Mouse (Mus musculus) heart, adult 2 months (tissue): ENCODE results near the gene Krtap4-9. TPM values are rescaled to one million over a fixed set of nuclear protein-coding genes. Genes with fewer than 3 reads are reported as not detected.
"Not testable (repeated sequence)": the region's sequence is repeated elsewhere in the genome, so short reads cannot be mapped to it uniquely, and the experiment has no call there.

ENCODE experiments used
- DNase-seq, 2 experiments: peaks; one replicate each; pipeline ENCODE4 v3.0.0; 2021
- H3K27ac ChIP-seq: fragments of 200-600 bp; 2 replicates; pipeline ENCODE4 v1.8.1; 2022
- H3K27me3 ChIP-seq: fragments of 200-500 bp; 2 replicates; pipeline ENCODE4 v1.6.1; 2012; ENCODE audit warnings: mild to moderate bottlenecking, low read length, inconsistent platforms, mixed read lengths; ENCODE audit not compliant: control insufficient read depth, insufficient read depth
- H3K36me3 ChIP-seq: fragments of 200-500 bp; 2 replicates; pipeline ENCODE4 v1.6.1; 2012; ENCODE audit warnings: low read length, inconsistent platforms; ENCODE audit not compliant: control insufficient read depth, insufficient read depth
- H3K4me1 ChIP-seq: fragments of 200-500 bp; 2 replicates; pipeline ENCODE4 v1.6.1; 2011; ENCODE audit warnings: low read length; ENCODE audit not compliant: control insufficient read depth, insufficient read depth
- H3K4me3 ChIP-seq: fragments of 200-600 bp; 2 replicates; pipeline ENCODE4 v1.8.1; 2022
- H3K79me2 ChIP-seq: fragments of 200-500 bp; replicated peaks from 2 replicates; pipeline ENCODE4 v1.6.1; 2012; ENCODE audit warnings: mild to moderate bottlenecking, inconsistent platforms, low read length, moderate library complexity, mixed read lengths; ENCODE audit not compliant: control insufficient read depth, insufficient read depth
- H3K9ac ChIP-seq: fragments of 200-500 bp; 2 replicates; pipeline ENCODE4 v1.6.1; 2012; ENCODE audit warnings: low read depth, mild to moderate bottlenecking, control low read depth, inconsistent platforms, low read length, mixed read lengths
- CTCF ChIP-seq: fragments of 200-600 bp; IDR thresholded peaks from 2 replicates; pipeline ENCODE4 v1.8.1; 2022; ENCODE audit warnings: antibody characterized with exemption, mild to moderate bottlenecking, moderate library complexity
- EP300 ChIP-seq: fragments of 200-500 bp; IDR thresholded peaks from 2 replicates; pipeline ENCODE4 v1.6.1; 2011; ENCODE audit warnings: low read depth, low read length, control low read depth; ENCODE audit not compliant: insufficient read depth
- POLR2A ChIP-seq: fragments of 200-500 bp; IDR thresholded peaks from 2 replicates; pipeline ENCODE4 v1.6.1; 2011; ENCODE audit warnings: mild to moderate bottlenecking, low read depth, low read length, control low read depth; ENCODE audit not compliant: insufficient read depth
- WGBS: fragments of 180-500 bp; shearing (Covaris S2); methylation state at CpG from one replicate; pipeline ENCODE4 v1.1.7; 2018; 5-methylcytosine and 5-hydroxymethylcytosine counted together
- intact Hi-C: fragments of 180-260 bp; cut with DNase I; formaldehyde crosslinking; loops from one replicate; pipeline ENCODE4 v1.15.1; 2025
- polyA plus RNA-seq: library from polyadenylated mRNA; depleted of rRNA; stranded (reverse); fragments of >200 nt; gene quantifications from 2 replicates; pipeline ENCODE4 v1.2.3, GENCODE M21; 2012; rRNA removed
- total RNA-seq, 2 experiments: library from RNA; stranded (reverse); gene quantifications; 2 replicates each; pipeline ENCODE4 v1.2.3; 2021

Gene Krtap4-9
- total and polyA plus RNA-seq, 3 experiments = not detected

DNA sequence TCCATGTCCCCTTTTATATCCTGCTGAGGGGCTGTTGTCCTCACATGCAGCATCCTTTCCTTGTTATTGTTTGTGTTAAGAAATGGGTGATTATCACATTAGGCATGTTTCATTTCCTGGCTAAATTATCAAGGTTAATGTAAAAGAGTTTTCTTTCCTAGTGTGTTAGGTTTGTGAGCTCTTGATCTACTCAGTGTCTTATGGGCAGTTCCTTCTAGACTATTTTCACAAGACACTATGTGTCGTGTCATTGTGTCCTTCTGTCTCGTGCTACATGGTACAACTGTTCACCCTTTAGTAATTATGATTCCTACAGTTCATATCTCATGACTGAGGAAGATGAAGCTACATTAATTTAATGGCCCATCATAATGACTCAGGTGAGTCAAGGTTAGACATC is 8.4 kb downstream of the Krtap4-9 start, which contains the start of gene Gm11596:
Gene Gm11596, minus strand, starts transcription at position 101 of the 400 bp plus-strand sequence.
- no peak for DNase-seq
- no peak for TF ChIP-seq CTCF
- TF ChIP-seq EP300 = no peak
- TF ChIP-seq POLR2A = no peak
- no peaks in the 10 kb centered on the region for H3K4me1 ChIP-seq
- no peaks in the 10 kb centered on the region for H3K27me3 ChIP-seq
- intact Hi-C loops = no loop called here
- no peak within 1 kb of the TSS for H3K4me3 ChIP-seq
- H3K9ac ChIP-seq = no peak within 1 kb of the TSS
- no peaks in the 10 kb centered on the region for H3K79me2 ChIP-seq
- 72% methylated on average over 2 of the region's 2 CpGs for WGBS
- no peaks in the 10 kb centered on the region for H3K36me3 ChIP-seq
- no peak within 1 kb of the TSS for H3K27ac ChIP-seq

DNA sequence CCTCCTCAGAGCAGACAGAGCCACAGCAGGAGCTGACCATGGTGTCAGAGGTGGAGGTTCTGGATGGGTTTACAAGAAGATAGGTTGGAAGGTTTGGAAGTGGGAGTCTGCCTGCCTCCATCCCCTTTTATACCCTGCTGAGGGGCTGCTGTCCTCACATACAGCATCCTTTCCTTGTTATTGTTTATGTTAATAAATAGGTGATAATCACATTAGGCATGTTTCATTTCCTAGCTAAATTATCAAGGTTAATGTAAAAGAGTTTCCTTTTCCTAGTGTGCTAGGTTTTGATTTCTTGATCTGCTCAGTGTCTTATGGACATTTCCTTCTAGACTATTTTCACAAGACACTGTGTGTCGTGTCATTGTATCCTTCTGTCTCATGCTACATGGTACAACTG is 13.8 kb downstream of the Krtap4-9 start, which contains the start of gene Gm11569:
Gene Gm11569, minus strand, starts transcription at position 101 of the 400 bp plus-strand sequence.
- no CpG with 5 or more reads among the region's 1 CpGs for WGBS
- intact Hi-C loops, H3K4me1 ChIP-seq: not testable (repeated sequence)

DNA sequence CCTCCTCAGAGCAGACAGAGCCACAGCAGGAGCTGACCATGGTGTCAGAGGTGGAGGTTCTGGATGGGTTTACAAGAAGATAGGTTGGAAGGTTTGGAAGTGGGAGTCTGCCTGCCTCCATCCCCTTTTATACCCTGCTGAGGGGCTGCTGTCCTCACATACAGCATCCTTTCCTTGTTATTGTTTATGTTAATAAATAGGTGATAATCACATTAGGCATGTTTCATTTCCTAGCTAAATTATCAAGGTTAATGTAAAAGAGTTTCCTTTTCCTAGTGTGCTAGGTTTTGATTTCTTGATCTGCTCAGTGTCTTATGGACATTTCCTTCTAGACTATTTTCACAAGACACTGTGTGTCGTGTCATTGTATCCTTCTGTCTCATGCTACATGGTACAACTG is 19.3 kb downstream of the Krtap4-9 start, which contains the start of gene Gm11554:
Gene Gm11554, minus strand, starts transcription at position 101 of the 400 bp plus-strand sequence.
- H3K79me2 ChIP-seq, DNase-seq, H3K9ac ChIP-seq, H3K4me3 ChIP-seq, H3K27ac ChIP-seq, H3K36me3 ChIP-seq, H3K4me1 ChIP-seq, H3K27me3 ChIP-seq, intact Hi-C loops: not testable (repeated sequence)
- no CpG with 5 or more reads among the region's 1 CpGs for WGBS

More for the DNA sequence above, 13.8 kb downstream of the Krtap4-9 start, which contains the start of gene Gm11569:
- not testable (repeated sequence) for H3K36me3 ChIP-seq, H3K27ac ChIP-seq, H3K27me3 ChIP-seq, DNase-seq, H3K79me2 ChIP-seq, H3K4me3 ChIP-seq, H3K9ac ChIP-seq

DNA sequence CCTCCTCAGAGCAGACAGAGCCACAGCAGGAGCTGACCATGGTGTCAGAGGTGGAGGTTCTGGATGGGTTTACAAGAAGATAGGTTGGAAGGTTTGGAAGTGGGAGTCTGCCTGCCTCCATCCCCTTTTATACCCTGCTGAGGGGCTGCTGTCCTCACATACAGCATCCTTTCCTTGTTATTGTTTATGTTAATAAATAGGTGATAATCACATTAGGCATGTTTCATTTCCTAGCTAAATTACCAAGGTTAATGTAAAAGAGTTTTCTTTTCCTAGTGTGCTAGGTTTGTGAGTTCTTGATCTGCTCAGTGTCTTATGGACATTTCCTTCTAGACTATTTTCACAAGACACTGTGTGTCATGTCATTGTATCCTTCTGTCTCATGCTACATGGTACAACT is 24.8 kb downstream of the Krtap4-9 start, which contains the start of gene Krtap4-13:
Gene Krtap4-13, minus strand, starts transcription at position 101 of the 400 bp plus-strand sequence.
- H3K79me2 ChIP-seq, intact Hi-C loops, DNase-seq, H3K4me1 ChIP-seq, H3K9ac ChIP-seq, H3K27me3 ChIP-seq, H3K4me3 ChIP-seq, H3K27ac ChIP-seq, H3K36me3 ChIP-seq: not testable (repeated sequence)

DNA sequence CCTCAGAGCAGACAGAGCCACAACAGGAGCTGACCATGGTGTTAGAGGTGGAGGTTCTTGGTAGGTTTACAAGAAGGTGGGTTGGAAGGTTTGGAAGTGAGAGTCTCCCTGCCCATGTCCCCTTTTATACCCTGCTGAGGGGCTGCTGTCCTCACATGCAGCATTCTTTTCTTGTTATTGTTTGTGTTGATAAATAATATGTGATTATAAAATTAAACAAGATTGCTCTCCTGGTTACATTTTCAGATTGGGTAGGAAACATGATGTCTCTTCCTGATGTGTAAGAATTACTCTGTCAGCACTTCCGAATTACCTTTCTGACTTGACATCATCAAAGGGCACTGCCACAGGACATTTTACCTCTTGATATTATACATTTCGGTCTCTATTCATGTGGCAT is 30.6 kb downstream of the Krtap4-9 start, which contains the start of gene Gm11564:
Gene Gm11564, minus strand, starts transcription at position 101 of the 400 bp plus-strand sequence.
- H3K4me3 ChIP-seq, H3K79me2 ChIP-seq, H3K27me3 ChIP-seq, H3K4me1 ChIP-seq, DNase-seq, H3K36me3 ChIP-seq, intact Hi-C loops, H3K27ac ChIP-seq, H3K9ac ChIP-seq: not testable (repeated sequence)
- 69% methylated on average over 2 of the region's 2 CpGs for WGBS

Other genes with a start within 250 kb of the Krtap4-9 start
Only the 30 nearest of the 43 such genes appear.
- not detected for gene Krtap9-3, start 187.1 kb upstream of the Krtap4-9 start, total RNA-seq
- not detected in 2 replicates for gene Krtap9-3, start 187.1 kb upstream of the Krtap4-9 start, polyA plus RNA-seq
- not detected for gene Gm11938, start 181.9 kb upstream of the Krtap4-9 start, total RNA-seq
- not detected in 2 replicates for gene Gm11938, start 181.9 kb upstream of the Krtap4-9 start, polyA plus RNA-seq
- gene Gm11937, start 175.0 kb upstream of the Krtap4-9 start, total RNA-seq = not detected
- gene Gm11937, start 175.0 kb upstream of the Krtap4-9 start, polyA plus RNA-seq = not detected in 2 replicates
- not detected for gene Krtap2-4, start 170.4 kb upstream of the Krtap4-9 start, total RNA-seq
- not detected in 2 replicates for gene Krtap2-4, start 170.4 kb upstream of the Krtap4-9 start, polyA plus RNA-seq
- gene Gm11562, start 164.8 kb upstream of the Krtap4-9 start, total RNA-seq = not detected
- not detected in 2 replicates for gene Gm11562, start 164.8 kb upstream of the Krtap4-9 start, polyA plus RNA-seq
- not detected for gene Krtap4-1, start 157.0 kb upstream of the Krtap4-9 start, total RNA-seq
- gene Krtap4-1, start 157.0 kb upstream of the Krtap4-9 start, polyA plus RNA-seq = not detected in 2 replicates
- gene Krtap4-2, start 150.1 kb upstream of the Krtap4-9 start, total RNA-seq = not detected
- gene Krtap4-2, start 150.1 kb upstream of the Krtap4-9 start, polyA plus RNA-seq = not detected in 2 replicates
- not detected for gene Krtap4-7, start 141.1 kb upstream of the Krtap4-9 start, total RNA-seq
- not detected in 2 replicates for gene Krtap4-7, start 141.1 kb upstream of the Krtap4-9 start, polyA plus RNA-seq
- not detected for gene Gm11555, start 135.0 kb upstream of the Krtap4-9 start, total RNA-seq
- not detected in 2 replicates for gene Gm11555, start 135.0 kb upstream of the Krtap4-9 start, polyA plus RNA-seq
- not detected for gene Gm11563, start 126.2 kb upstream of the Krtap4-9 start, total RNA-seq
- not detected in 2 replicates for gene Gm11563, start 126.2 kb upstream of the Krtap4-9 start, polyA plus RNA-seq
- not detected for gene Krtap4-6, start 119.2 kb upstream of the Krtap4-9 start, total RNA-seq
- gene Krtap4-6, start 119.2 kb upstream of the Krtap4-9 start, polyA plus RNA-seq = not detected in 2 replicates
- not detected for gene Gm14190, start 94.5 kb upstream of the Krtap4-9 start, total RNA-seq
- gene Gm14190, start 94.5 kb upstream of the Krtap4-9 start, polyA plus RNA-seq = not detected in 2 replicates
- gene Gm14180, start 50.9 kb upstream of the Krtap4-9 start, total RNA-seq = not detected
- not detected in 2 replicates for gene Gm14180, start 50.9 kb upstream of the Krtap4-9 start, polyA plus RNA-seq
- gene Gm11595, start 12.3 kb upstream of the Krtap4-9 start, total RNA-seq = not detected
- not detected in 2 replicates for gene Gm11595, start 12.3 kb upstream of the Krtap4-9 start, polyA plus RNA-seq
- not detected for gene Krtap4-8, start 4.5 kb upstream of the Krtap4-9 start, total RNA-seq
- gene Krtap4-8, start 4.5 kb upstream of the Krtap4-9 start, polyA plus RNA-seq = not detected in 2 replicates
- not detected for gene Gm11596, start 8.3 kb downstream of the Krtap4-9 start, total RNA-seq
- gene Gm11596, start 8.3 kb downstream of the Krtap4-9 start, polyA plus RNA-seq = not detected in 2 replicates
- gene Gm11569, start 13.7 kb downstream of the Krtap4-9 start, total RNA-seq = not detected
- gene Gm11569, start 13.7 kb downstream of the Krtap4-9 start, polyA plus RNA-seq = not detected in 2 replicates
- gene Gm11554, start 19.2 kb downstream of the Krtap4-9 start, total RNA-seq = not detected
- gene Gm11554, start 19.2 kb downstream of the Krtap4-9 start, polyA plus RNA-seq = not detected in 2 replicates
- not detected for gene Krtap4-13, start 24.7 kb downstream of the Krtap4-9 start, total RNA-seq
- not detected in 2 replicates for gene Krtap4-13, start 24.7 kb downstream of the Krtap4-9 start, polyA plus RNA-seq
- not detected for gene Gm11564, start 30.5 kb downstream of the Krtap4-9 start, total RNA-seq
- not detected in 2 replicates for gene Gm11564, start 30.5 kb downstream of the Krtap4-9 start, polyA plus RNA-seq
- not detected for gene 2300003K06Rik, start 52.9 kb downstream of the Krtap4-9 start, total RNA-seq
- gene 2300003K06Rik, start 52.9 kb downstream of the Krtap4-9 start, polyA plus RNA-seq = not detected in 2 replicates
- not detected for gene Krtap4-16, start 66.4 kb downstream of the Krtap4-9 start, total RNA-seq
- not detected in 2 replicates for gene Krtap4-16, start 66.4 kb downstream of the Krtap4-9 start, polyA plus RNA-seq
- not detected for gene Gm11568, start 72.7 kb downstream of the Krtap4-9 start, total RNA-seq
- gene Gm11568, start 72.7 kb downstream of the Krtap4-9 start, polyA plus RNA-seq = not detected in 2 replicates
- gene Gm11559, start 79.3 kb downstream of the Krtap4-9 start, total RNA-seq = not detected
- not detected in 2 replicates for gene Gm11559, start 79.3 kb downstream of the Krtap4-9 start, polyA plus RNA-seq
- not detected for gene Krtap9-1, start 88.2 kb downstream of the Krtap4-9 start, total RNA-seq
- not detected in 2 replicates for gene Krtap9-1, start 88.2 kb downstream of the Krtap4-9 start, polyA plus RNA-seq
- gene Gm11567, start 94.0 kb downstream of the Krtap4-9 start, total RNA-seq = not detected
- not detected in 2 replicates for gene Gm11567, start 94.0 kb downstream of the Krtap4-9 start, polyA plus RNA-seq
- gene Krtap31-1, start 122.7 kb downstream of the Krtap4-9 start, total RNA-seq = not detected
- not detected in 2 replicates for gene Krtap31-1, start 122.7 kb downstream of the Krtap4-9 start, polyA plus RNA-seq
- gene Gm11565, start 129.6 kb downstream of the Krtap4-9 start, total RNA-seq = not detected
- gene Gm11565, start 129.6 kb downstream of the Krtap4-9 start, polyA plus RNA-seq = not detected in 2 replicates
- gene Krtap31-2, start 151.1 kb downstream of the Krtap4-9 start, total RNA-seq = not detected
- gene Krtap31-2, start 151.1 kb downstream of the Krtap4-9 start, polyA plus RNA-seq = not detected in 2 replicates
- gene Krtap9-5, start 163.3 kb downstream of the Krtap4-9 start, total RNA-seq = not detected
- gene Krtap9-5, start 163.3 kb downstream of the Krtap4-9 start, polyA plus RNA-seq = not detected in 2 replicates